Mouse (Mus musculus) lung, adult 18-20 months (tissue): ENCODE results near the gene Pik3ca.
"Not testable (repeated sequence)": the region's sequence is repeated elsewhere in the genome, so short reads cannot be mapped to it uniquely, and the experiment has no call there.

ENCODE experiments used
- DNase-seq, 2 experiments: peaks; one replicate each; pipeline ENCODE4 v3.0.0; 2022; ENCODE audit warnings: mixed read lengths in 2 of 2

The Pik3ca gene

DNA sequence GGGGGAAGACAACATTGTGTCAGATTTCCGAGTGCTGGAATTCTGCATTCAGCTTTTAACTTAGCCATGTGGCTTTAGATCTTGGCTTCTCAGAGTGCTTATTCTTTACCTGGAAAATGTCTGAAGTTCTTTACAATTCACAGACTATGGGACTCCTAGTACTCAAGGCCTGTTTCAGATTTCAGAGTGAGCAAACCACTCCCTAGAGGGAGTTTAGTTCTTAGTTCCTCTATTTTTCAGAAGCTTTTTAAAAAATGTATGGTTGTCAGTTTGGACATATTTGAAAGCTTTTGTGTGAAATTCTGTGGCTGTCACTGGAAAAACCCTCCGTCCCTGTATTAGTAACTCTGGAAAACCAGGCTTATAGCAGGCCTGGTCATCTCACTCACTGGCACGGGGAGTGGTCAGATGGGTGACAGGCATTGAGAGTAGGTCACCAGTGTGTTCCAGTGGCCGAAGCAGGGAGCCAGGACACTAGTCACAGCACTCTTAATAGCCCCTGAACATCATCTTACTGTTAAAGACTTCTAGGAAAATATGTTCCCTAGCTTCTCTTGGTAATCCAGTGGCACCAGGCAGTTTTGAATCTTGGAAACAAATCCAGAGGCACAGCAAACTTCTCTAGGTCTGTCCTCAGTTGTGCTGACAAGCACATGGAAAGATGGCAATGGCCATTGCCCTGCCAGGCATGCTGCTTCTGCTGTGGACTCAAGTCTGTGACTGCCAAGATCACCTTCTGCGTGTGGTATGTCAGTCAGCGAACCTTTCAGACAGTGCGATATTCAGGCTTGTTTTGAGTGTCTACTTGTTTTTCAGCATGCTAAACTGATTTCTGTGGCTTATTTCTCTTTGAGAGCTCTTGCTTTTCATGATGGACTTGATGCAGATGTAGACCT lies 5.8 kb downstream of the Pik3ca start:
- DNase-seq: no peak

DNA sequence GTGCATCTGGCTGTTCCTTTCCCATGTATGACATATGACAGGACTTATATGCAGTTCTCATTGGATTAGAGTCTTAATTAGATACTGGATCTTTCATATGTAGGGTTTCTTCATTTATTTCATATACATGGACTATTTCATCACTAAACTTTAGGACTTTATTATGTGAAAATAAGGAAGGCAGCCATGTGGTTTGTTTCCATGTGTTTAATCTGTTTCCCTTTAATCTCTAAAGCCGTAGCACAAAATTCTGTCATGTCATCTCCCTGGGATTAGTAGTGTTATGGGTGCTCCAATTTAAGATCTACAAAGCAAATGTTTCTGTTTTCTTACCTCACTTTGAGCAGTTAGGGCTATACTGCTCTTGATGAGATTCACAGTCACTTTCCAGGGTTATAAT lies 8.2 kb downstream of the Pik3ca start:
- DNase-seq: no peak

DNA sequence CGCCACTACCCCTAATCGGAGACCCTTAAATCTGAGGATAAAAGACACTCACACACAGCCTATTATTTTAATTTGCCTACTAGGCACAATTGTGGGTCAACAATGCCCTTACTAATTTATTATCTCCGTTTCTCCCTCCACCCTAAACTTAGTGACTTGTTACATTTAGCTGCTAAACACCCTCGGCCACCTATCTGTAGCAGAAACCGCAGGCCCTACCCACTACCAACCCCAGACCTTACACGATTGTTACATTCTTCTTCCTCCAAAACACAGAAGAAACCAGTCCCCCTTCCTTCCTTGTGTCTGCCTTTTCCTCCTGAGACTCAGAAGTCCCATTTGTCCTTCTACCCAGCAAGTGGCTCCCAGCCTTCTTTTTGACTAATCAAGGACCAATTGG lies 9.3 kb downstream of the Pik3ca start:
- no peak for DNase-seq

- DNase-seq: peak; percentile 70 to 85
Observed at GRCm38 (mm10) chr3:32408811-32409273, 11.4 kb downstream of the Pik3ca start.

GRCm38 (mm10) chr3:32412502-32413044 lies 15.1 kb downstream of the Pik3ca start:
- DNase-seq: peak; percentile 29 to 58

- DNase-seq: no peak
Observed at GRCm38 (mm10) chr3:32414381-32414780, 16.9 kb downstream of the Pik3ca start.

GRCm38 (mm10) chr3:32415370-32416309 lies 18.2 kb downstream of the Pik3ca start:
- DNase-seq: no peak

DNA sequence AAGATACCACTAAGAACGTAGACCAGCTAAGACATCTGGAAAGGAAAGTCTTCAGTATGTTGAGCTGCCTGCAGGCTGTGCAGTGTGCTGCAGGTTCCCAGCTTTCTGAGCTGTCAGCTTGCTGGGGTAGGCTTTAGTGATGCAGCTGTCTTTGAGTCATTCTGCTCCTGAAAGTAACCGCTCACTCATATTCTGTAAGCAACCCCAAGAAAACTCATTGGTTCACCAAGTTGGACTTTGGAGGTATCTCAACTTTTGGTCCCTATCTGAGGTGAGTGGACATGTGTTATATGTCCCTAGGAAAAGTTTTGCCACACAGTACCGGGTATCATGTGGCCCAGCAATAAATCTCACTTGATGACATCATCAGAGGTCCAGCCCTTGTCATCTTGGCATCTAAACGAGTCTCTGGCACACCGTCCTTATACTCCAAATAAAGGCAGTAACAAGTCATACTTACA lies 20.3 kb downstream of the Pik3ca start:
- DNase-seq: peak; percentile 27 to 58

GRCm38 (mm10) chr3:32419866-32420265 lies 22.4 kb downstream of the Pik3ca start:
- no peak for DNase-seq

DNA sequence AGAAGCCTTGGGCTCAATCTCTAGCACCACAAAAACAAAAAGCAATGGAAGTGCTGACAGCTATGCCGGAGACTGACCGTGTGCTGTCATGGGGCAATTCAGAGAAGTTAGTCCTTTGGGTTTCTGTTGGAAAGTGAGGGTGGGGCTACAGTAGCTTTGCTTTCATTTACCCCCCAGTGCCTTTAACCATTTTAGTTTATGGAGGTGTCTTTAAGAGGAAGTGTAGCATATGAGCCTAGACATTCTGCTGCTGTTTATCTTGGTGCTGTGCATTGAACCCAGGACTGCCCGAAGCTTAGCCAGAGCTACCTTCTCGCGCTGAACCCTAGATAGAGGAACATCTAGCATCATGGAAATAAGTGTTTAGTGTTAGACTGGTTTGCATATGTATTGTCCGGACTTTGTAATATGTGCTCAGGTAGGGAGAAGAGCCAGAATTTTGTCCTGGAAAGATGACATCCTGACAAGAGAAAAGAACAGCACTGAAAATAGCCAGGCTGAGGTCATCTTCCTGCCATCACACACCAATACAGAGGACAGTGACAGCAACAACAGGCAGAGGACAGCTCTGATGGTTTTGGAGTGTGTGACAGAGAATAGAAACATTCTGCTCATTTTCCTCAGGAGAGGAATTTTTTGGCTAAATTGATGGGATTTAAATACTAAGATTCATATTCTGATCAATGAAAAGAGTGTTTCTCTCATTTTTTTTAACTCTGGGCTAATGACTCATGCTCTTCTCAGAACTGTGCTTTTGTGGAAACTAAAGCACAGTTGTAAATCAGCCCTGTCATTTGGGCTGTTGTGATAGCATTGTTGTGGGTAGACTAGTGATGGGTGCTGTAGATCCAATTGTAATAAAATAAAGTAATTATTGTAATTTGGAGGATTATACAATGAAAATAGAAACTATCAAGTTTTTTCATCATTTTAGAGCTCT lies 23.9 kb downstream of the Pik3ca start:
- DNase-seq: no peak

- no peak for DNase-seq
Observed at GRCm38 (mm10) chr3:32427695-32428094, 30.2 kb downstream of the Pik3ca start.

DNA sequence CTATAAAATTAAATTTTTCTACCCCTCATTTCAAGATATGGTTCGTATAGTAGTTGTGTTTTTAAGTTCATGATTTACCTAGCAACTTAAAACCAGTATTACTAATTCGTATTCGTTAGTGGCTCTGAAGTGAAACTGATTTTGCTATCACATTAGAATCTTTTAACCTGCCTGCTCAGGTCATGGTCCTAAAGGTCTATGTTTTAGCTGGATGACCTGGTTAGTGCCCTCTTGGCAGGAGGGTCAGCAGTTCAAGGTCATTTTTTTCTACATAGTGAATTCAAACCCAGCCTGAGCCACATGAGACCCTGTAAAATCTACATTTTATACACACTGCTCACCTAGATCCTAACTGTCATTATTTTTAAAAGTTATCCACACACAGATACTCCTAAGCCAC lies 30.9 kb downstream of the Pik3ca start:
- no peak for DNase-seq

DNA sequence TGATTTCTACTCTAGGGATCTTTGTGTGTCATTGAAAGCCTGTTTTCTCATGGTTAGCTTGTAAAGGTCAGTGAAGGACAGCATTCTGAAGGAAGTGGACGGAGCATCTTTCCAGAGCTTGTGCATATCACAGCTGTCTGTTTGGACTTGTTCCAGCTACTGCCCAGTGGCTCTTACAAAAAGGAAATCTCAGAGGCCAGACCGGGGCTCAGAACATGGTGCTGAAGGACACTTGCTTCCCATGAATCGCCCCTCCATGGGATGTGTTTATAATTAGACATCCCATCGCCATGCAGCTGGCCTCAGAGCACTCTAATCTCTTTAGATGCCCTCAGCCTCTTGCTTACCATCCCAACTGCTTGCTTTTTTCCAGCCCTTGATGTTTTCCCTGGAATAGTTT lies 31.4 kb downstream of the Pik3ca start:
- peak; percentile 40 to 45 for DNase-seq

DNA sequence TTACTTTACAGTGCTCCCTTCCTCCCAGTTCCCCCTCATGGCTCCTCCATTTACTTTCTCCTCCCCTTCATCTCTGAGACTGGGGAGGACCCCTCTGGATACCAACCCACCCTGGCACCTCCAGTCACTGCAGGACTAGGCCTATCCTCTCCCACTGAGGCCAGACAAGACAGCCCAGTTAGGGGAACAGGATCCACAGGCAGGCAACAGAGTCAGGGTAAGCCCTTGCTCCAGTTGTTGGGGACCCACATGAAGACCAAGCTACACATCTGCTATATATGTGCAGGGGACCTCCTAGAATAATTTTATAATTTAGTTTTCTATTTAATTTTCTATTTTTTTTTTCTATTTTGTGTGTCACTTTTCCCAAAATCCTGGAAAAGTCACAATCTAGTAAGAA lies 31.9 kb downstream of the Pik3ca start:
- DNase-seq: not testable (repeated sequence)

GRCm38 (mm10) chr3:32430394-32430793 lies 32.9 kb downstream of the Pik3ca start:
- DNase-seq: no peak

DNA sequence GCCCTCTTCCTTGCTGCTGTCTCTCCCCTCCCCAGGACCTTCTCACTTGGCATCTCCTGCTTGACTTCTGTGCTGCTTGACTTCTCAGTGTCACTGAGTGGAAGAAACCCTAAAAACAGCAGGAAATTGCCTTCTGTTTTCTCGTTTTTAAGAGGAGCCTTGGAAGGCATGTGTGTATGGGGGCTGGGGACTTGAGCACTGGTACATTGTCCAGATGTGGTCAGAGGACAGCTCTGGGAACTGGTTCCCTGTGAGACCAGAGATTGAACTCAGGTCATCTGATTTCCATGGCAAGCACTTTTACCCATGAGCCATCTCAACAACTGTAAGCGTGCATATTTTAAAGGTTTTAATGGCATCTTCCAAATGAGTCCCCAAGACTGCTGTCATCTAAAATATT lies 36.5 kb downstream of the Pik3ca start:
- DNase-seq: no peak

GRCm38 (mm10) chr3:32436101-32436500 lies 38.6 kb downstream of the Pik3ca start:
- DNase-seq: no peak

GRCm38 (mm10) chr3:32437297-32437696 lies 39.8 kb downstream of the Pik3ca start:
- DNase-seq: no peak

DNA sequence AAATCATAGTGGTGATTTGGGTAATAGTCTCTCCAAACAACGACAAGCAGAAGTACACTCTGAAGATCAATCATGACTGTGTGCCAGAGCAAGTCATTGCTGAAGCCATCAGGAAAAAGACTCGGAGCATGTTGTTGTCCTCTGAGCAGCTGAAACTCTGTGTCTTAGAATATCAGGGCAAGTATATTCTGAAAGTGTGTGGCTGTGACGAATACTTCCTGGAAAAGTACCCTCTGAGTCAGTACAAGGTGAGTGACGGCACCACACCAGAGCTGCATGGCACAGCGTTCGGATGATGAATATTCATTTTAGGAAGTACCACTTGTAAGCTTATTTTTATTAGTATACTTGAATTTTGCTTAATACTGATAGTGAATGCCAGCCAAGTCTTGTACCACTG lies 40.3 kb downstream of the Pik3ca start:
- no peak for DNase-seq

DNA sequence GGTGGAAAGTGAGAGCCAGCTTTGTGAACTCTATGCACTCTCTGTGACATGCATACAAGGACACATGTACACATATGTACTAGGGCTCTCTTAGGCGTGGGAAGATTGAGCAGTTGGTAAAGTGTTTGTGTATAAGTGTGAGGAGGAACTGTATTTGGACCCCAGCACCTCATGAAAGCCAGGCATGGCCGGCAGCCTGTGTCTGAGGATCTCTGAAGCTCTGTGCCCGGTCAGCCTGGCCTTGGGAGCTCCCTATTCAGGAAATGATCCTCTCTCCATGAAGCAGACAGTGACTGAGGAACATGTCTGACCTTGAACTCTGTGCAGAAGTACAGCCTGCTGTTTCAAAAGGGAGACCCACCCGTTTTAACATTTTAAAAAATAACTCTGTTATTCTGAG lies 41.2 kb downstream of the Pik3ca start:
- DNase-seq: no peak

GRCm38 (mm10) chr3:32441710-32442109 lies 44.2 kb downstream of the Pik3ca start:
- DNase-seq: no peak
